Mouse (Mus musculus): ENCODE results near the gene C87436. TPM values are rescaled to one million over a fixed set of nuclear protein-coding genes. Genes with fewer than 3 reads are reported as not detected.

C87436 gene
- total and polyA plus RNA-seq, 3 experiments, result 11.6 to 18.5 TPM; not detected in 1

GRCm38 (mm10) chr6:86439119-86439496 is 934 bp downstream of the C87436 start:
- no peak for DNase-seq (ENCODE audit: low read depth, low spot score)
- Histone ChIP-seq H3K27me3 (ENCODE audit: control insufficient read depth in 1 of 2, insufficient read depth in 2 of 2, low read length in 2 of 2) (no peaks in the 10 kb centered on the region), H3K4me1 (ENCODE audit: control insufficient read depth in 1 of 2, insufficient read depth in 2 of 2, low read length in 2 of 2) (peaks cover 0 to 10% of the 10 kb centered on the region in 2 experiments; a peak in 2 of 4 replicates), H3K79me2 (ENCODE audit: control insufficient read depth, insufficient read depth, low read length, poor library complexity) (peaks cover 15% of the 10 kb centered on the region), H3K4me3 (ENCODE audit: control insufficient read depth in 1 of 2, insufficient read depth in 1 of 2, low read depth in 2 of 2, low read length in 2 of 2) (peak overlapping the region; percentile 80 to 99), H3K27ac (ENCODE audit: control insufficient read depth, low read depth, low read length) (peak overlapping the region; percentile 100), H3K36me3 (ENCODE audit: control insufficient read depth in 1 of 2, insufficient read depth in 2 of 2, low read length in 2 of 2) (peaks cover 2 to 15% of the 10 kb centered on the region in 2 experiments; a peak in 3 of 4 replicates), H3K9me3 (replicated peaks; ENCODE audit: insufficient read depth, low read length) (no peaks in the 10 kb centered on the region), H3K9ac (ENCODE audit: control insufficient read depth, low read depth, low read length, poor library complexity, severe bottlenecking) (peak overlapping the region; percentile 99)
- TF ChIP-seq TAL1 (IDR thresholded peaks at IDR 0.05; ENCODE audit: low read length) (no peak), CHD1 (IDR thresholded peaks at IDR 0.05; ENCODE audit: low read depth, low read length) (0 out of 2 replicates have a peak, but pooled peaks have one; percentile 30), ZMIZ1 (IDR thresholded peaks at IDR 0.05; ENCODE audit: low read depth, low read length) (no peak), TCF12 (IDR thresholded peaks at IDR 0.05; ENCODE audit: low read depth, low read length) (no peak), ETS1 (IDR thresholded peaks at IDR 0.05; ENCODE audit: low read depth, low read length) (no peak), ZNF384 (IDR thresholded peaks at IDR 0.05; ENCODE audit: low read depth, low read length) (0 out of 2 replicates have a peak, but pooled peaks have one; percentile 9), NELFE (IDR thresholded peaks at IDR 0.05; ENCODE audit: low read depth, low read length) (no peak), MAFK (IDR thresholded peaks at IDR 0.05; ENCODE audit: borderline replicate concordance, low read depth, low read length) (no peak), POLR2A (IDR thresholded peaks at IDR 0.05; ENCODE audit: control insufficient read depth in 1 of 2, insufficient read depth in 1 of 2, low read depth in 1 of 2, low read length in 2 of 2, poor library complexity in 1 of 2) (0 out of 4 replicates have a peak, but pooled peaks of 1 of the 2 experiments have one; percentile 30), CTCF (IDR thresholded peaks at IDR 0.05 in 2 of 3, conservative IDR thresholded peaks at IDR 0.05 in 1 of 3; ENCODE audit: control insufficient read depth in 1 of 3, insufficient read depth in 1 of 3, low read depth in 2 of 3, low read length in 3 of 3, poor library complexity in 1 of 3, severe bottlenecking in 1 of 3) (peak in 1 of 3 experiments; percentile 12; a peak in 1 of 6 replicates), BHLHE40 (IDR thresholded peaks at IDR 0.05; ENCODE audit: borderline replicate concordance, low read depth, low read length) (no peak), SIN3A (IDR thresholded peaks at IDR 0.05; ENCODE audit: low read length) (no peak), USF1 (IDR thresholded peaks at IDR 0.05; ENCODE audit: low read depth, low read length) (no peak), SMC3 (IDR thresholded peaks at IDR 0.05; ENCODE audit: low read depth, low read length) (no peak), CHD2 (IDR thresholded peaks at IDR 0.05; ENCODE audit: low read length) (no peak), JUND (IDR thresholded peaks at IDR 0.05; ENCODE audit: low read depth, low read length) (0 out of 2 replicates have a peak, but pooled peaks have one; percentile 3), GATA1 (IDR thresholded peaks at IDR 0.05; ENCODE audit: low read depth, low read length) (no peak), ELF1 (IDR thresholded peaks at IDR 0.05; ENCODE audit: low read depth, low read length) (no peak), USF2 (IDR thresholded peaks at IDR 0.05; ENCODE audit: borderline replicate concordance in 1 of 2, insufficient read depth in 1 of 2, low read depth in 1 of 2, low read length in 2 of 2) (no peak), TBP (IDR thresholded peaks at IDR 0.05; ENCODE audit: low read depth, low read length) (no peak)

GRCm38 (mm10) chr6:86439531-86439930 is 1.4 kb downstream of the C87436 start:
- peak; percentile 34 for DNase-seq (ENCODE audit: low read depth, low spot score)
- TF ChIP-seq UBTF (IDR thresholded peaks at IDR 0.05; ENCODE audit: borderline replicate concordance, insufficient read depth, low read depth, low read length) (no peak), ZNF384 (IDR thresholded peaks at IDR 0.05; ENCODE audit: low read depth, low read length) (0 out of 2 replicates have a peak, but pooled peaks have one; percentile 2), GABPA (IDR thresholded peaks at IDR 0.05; ENCODE audit: low read depth, low read length) (no peak)
- Histone ChIP-seq H3K4me3 (ENCODE audit: control insufficient read depth in 1 of 2, insufficient read depth in 1 of 2, low read depth in 2 of 2, low read length in 2 of 2) (peak overlapping the region; percentile 80 to 99), H3K4me1 (ENCODE audit: control insufficient read depth in 1 of 2, insufficient read depth in 2 of 2, low read length in 2 of 2) (peaks cover 0 to 10% of the 10 kb centered on the region in 2 experiments; a peak in 2 of 4 replicates), H3K27me3 (ENCODE audit: control insufficient read depth in 1 of 2, insufficient read depth in 2 of 2, low read length in 2 of 2) (no peaks in the 10 kb centered on the region), H3K36me3 (ENCODE audit: control insufficient read depth in 1 of 2, insufficient read depth in 2 of 2, low read length in 2 of 2) (peaks cover 5 to 15% of the 10 kb centered on the region in 2 experiments; a peak in 3 of 4 replicates), H3K27ac (ENCODE audit: control insufficient read depth, low read depth, low read length) (peak overlapping the region; percentile 100), H3K9me3 (replicated peaks; ENCODE audit: insufficient read depth, low read length) (no peaks in the 10 kb centered on the region), H3K79me2 (ENCODE audit: control insufficient read depth, insufficient read depth, low read length, poor library complexity) (peaks cover 15% of the 10 kb centered on the region), H3K9ac (ENCODE audit: control insufficient read depth, low read depth, low read length, poor library complexity, severe bottlenecking) (peak overlapping the region; percentile 99)

Measured in MEL (cell line).